Mouse (Mus musculus): ENCODE measurements around the gene Trmu.

- TF ChIP-seq CTCF (IDR thresholded peaks at IDR 0.05; ENCODE audit: control insufficient read depth, insufficient read depth, insufficient replicate concordance, low read depth, low read length) (no peak), POLR2A (IDR thresholded peaks at IDR 0.05; ENCODE audit: control insufficient read depth, low read depth, low read length) (no peak)
Measured at GRCm38 (mm10) chr15:85893871-85894270, 14.8 kb downstream of the Trmu start.
